Mouse (Mus musculus): ENCODE results near the gene Nptx2.

DNA sequence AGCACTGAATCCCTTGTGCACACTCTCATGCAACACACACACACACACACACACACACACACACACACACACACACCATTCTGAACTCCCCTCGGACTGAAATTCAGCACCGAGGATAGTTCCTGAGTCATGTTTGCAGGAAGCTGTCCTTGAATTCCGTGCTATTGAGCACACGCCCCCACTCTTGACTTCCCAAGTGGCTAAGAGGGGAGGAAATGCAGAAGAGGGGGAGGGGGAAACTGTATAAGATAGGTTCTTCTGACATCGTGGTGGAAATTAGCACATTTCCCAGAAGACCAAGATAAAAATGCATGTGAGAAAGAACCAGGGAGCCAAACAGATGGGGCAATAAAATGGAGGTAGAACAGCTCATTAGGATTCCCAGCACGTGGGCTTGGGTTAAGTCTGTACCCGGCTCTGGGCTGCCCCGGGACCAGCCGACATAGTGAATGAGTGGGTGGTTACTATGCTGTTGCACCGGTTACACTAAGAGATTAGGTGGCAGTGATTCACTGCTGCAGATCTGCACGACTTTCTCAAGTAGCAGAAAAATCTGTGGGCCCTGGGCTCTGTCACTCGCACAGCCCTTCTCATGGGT lies 2.9 kb upstream of the Nptx2 start:
- no peak for TF ChIP-seq GATA1 (IDR thresholded peaks at IDR 0.05; ENCODE audit: low read length)
- TF ChIP-seq TAL1 (IDR thresholded peaks at IDR 0.05; ENCODE audit: low read length) = no peak

Data from erythroblast, embryonic 14.5 days (primary cell).